Mouse (Mus musculus) layer of hippocampus, adult 18-20 months (tissue): ENCODE results near the gene Tuba3a. TPM values are rescaled to one million over a fixed set of nuclear protein-coding genes. Genes with fewer than 3 reads are reported as not detected.
"Not testable (repeated sequence)": the region's sequence is repeated elsewhere in the genome, so short reads cannot be mapped to it uniquely, and the experiment has no call there.

Experiments
- DNase-seq, 2 experiments: peaks; one replicate each; pipeline ENCODE4 v3.0.0; 2022; ENCODE audit warnings: low spot score in 2 of 2
- total RNA-seq, 2 experiments: library from RNA; stranded (reverse); gene quantifications; 2 replicates each; pipeline ENCODE4 v1.2.3; 2021

The Tuba3a gene
- total RNA-seq, 2 experiments from 2014 or later = not detected

DNA sequence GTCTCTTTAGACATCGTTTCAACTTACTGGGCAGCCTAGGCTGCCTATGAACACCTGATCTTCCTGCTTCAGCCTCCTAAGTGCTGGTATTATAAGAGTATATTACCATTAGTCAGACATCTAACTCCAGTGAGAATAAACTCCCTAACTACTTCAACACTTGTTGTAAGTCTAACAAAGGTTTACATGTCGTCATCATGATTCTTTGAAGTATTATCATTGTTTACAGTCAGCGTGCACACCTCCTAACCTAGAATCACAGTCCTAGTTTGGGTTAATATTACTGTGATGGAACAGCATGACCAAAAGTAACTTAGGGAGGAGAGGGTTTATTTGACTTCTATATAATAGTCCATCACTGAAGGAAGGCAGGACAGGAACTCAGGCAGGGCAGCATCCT lies 18.4 kb downstream of the Tuba3a start:
- no peak for DNase-seq

DNA sequence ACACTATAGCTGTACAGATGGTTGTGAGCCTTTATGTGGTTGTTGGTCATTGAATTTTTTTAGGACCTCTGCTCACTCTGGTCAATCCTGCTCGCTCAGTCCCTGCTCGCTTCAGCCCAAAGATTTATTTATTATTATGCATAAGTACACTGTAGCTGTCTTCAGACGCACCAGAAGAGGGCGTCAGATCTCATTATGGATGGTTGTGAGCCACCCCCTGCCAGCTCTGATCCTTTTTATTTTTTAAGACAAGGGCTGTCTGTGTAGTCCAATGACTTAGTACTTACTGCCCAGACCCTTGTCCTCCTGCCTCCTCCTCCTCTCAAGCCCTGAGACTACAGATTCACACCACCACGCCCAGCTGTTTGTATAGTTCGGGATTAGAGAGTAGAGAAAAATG lies 19.2 kb downstream of the Tuba3a start:
- DNase-seq = not testable (repeated sequence)

DNA sequence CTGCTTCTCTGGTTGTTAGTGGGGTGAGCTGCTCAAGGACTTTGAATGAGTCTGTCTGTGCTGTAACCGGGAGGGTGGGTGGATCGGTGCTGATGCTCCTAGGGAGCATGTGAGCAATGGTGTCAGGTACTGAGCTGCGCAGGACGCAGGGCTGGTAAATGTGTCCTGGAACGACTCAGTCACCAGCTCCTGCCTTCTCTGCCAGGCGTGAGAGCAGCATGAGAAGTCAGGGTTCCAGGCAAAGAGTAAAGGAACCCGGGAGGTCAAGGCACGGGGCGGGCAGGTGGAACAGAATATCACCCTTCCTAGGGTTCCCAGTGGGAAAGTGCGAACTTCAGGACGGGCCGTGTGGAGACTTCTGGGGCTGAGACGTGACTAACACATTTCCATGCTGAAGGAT lies 19.8 kb downstream of the Tuba3a start:
- no peak for DNase-seq

DNA sequence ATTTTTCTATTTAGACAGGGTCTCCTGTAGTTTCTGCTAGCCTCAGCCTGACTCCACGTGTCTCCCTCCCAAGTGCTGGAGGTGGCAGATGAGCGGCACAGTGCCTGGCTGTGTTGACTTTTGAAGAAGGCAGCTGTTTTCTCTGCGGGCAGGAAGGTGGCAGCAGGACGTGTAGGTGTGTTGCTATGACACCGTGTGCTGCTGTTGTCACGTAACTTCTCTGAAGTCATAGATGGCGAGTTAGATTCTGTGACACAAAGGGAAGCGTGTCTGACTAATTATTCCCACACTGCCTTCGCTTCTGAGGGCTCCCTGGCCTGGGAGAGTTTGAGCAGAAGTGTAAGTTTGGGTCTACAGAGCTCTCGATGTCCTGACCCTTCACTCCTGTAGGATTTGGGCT lies 20.6 kb downstream of the Tuba3a start:
- DNase-seq = peak in 1 of 2 experiments; percentile 26

DNA sequence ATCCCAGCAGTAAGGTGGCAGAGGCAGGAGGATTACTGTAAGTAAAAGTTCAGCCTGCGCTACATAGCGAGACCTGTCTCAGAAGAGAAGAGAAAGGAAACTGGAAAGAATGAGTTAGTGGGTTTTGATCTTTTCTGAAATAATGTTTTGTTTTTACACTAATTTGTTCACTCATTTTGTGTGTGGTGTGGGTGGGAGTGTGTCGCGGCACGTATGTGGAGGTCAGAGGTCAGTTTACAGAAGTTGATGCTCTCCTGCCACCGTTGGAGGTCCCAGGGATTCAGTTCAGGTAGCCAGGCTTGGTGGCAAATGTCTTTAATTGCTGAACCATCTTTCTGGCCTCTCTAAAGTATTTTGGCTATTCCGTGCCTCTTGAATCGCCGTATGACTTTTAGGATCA lies 21.6 kb downstream of the Tuba3a start:
- DNase-seq = no peak

DNA sequence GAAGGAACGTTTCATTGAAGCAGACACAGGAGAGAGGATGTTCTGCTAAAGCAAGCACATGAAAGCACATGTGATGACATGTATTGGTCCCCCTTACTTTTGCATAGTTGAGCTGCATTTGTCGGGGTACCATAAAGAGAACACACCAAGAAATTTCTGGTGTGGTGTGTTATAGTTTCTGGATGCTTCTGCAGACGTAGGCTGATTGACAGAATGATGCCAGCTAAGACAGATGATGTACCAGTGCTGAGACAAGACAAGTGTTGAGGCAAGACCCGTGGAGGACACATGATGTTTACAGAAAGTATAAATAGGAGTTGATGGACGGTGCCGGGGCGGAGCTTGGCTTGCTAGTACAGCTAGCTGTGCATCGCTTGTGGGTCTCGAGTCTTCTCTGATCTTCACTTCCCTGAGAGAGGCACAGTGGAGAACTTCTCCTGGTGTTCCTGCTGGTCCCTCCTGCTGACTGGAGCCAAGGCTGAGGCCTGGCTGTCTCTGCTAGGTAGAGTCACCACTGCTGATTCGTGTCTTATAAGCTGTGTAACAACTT lies 25.8 kb downstream of the Tuba3a start:
- DNase-seq = no peak

DNA sequence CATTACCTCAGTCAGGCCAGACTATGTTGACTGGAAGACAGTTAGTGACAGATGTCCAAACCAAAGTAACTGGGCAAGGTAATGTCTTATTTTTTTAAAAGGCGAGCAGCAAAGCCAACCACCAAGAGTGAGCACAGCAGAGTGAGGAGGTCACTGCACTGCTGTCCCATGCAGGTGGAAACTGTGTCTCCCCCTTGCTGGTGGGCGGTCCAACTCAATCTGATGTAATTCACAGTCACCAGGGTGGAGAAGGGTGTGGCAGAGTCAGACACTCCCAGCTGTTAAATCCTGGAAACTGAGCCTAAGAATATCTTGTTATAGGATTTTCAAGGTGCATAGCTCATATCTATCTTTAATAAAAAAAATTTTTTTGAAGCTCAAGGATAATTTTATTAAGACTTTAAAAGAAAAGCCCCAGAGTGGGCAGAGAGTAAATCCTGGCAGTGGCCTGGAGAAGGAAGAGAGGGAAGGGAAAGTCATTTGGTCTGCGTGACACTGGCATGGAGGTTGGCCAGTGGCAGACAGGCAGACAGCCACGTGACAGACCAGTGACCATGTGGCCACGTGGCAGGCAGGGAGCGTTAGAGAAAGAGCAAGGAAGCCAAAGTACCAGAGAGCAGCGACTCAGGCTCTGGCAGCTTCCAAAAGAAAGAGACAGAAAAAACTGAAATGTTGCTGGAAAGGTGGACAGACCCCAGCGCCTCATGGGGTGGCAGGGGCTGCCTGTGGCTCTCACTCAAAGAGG lies 29.4 kb downstream of the Tuba3a start:
- DNase-seq = no peak

DNA sequence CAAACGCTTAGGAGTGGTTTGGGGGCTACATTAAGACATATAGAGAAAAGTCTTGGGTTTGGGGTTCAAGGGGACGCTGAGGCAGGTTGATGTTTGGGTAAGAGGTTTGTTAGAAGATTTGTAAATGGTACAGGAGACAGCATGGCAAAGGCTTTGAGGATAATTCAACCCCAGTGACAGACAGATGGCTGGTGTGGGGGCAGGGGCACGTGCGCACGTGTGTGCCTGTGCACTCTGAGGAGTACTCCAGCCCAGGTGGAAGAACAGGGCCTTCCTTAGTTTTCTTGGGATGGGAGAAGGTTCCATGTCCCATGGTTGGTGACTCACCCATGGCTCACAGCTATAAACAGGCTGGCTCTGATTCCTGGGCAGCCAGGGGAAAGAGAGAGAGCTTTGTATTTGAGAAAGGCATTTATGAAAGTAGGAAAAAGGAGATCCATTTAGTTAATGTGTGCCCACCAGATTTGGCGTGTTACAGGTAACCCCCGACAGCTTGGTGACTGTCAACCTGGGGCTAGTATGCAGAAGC lies 30.3 kb downstream of the Tuba3a start:
- DNase-seq = no peak

DNA sequence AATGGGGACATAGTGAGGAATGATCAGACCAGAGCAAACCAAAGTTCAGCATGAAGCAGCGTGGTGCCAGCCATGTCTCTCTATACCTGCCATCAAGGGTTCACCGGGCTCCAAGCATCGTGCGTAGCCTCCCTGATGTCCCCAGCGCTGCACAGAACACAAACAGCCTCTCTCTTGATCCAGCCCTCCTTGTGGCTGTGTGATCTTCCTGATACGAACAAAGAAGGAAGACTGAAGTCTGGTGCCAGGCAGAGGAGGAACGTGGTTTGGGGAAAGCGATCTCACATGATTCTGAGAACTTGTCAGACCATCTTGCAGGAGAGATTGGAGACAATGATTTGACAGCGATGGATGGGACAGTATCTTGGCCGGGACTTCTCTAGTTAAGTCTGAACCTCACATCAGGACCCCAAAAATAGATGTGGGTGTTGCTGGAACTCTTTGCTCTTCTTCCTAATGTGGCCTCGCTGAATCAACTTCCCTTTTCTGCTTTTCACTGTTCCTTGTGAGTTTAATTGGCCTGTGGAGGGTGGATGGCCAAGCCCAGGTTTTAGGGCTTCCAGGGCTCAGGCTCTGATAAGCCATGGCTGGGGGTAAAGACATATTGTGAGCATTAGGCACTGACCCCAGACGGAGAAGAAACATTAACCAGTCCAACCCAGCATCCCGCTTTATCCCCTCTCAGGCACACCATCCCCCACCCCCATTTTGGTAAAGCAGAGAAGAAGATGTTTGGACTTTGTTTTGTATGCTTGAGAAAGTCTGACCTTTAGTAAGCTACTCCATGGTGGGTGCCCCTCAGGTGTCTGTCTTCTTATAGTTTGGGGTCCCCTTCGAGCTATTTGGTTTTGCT lies 31.8 kb downstream of the Tuba3a start:
- no peak for DNase-seq

DNA sequence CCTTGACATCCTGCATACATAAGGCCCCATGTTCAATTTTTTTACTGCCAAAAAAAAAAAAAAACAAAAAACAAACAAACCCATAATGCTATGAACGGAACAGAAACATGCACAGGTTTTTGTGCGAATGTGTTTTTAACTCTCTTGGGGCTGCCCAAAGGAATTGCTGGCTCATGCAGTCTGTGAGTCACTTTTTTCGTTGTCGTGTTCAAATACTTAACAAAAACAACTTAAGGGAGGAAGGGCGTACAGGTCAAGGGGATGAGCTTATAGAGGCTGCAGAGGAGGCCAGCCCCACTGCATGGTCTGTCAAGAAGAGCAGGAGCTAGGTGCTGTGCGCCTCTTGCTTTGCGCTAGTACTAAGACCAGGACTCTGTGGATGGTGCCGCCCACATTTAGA lies 33.1 kb downstream of the Tuba3a start:
- no peak for DNase-seq

DNA sequence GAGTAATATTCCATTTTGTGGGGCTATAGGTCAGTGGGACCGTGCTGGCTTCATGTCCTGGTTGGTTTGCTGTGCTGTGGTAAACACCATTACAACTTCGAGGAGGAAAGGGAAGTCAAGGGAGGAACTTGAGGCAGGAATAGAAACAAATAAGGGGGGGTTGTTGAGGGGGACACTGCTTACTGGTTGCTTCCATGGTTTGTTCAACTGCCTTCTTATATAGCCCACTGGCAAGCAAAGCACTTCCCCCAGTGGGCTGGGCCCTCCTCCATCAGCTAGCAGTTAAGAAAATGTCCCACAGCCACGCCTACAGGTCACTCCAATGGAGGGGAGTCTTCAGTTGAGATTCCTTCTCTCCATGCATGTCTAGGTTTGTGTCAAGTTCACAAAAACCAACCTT lies 33.6 kb downstream of the Tuba3a start:
- DNase-seq = no peak

DNA sequence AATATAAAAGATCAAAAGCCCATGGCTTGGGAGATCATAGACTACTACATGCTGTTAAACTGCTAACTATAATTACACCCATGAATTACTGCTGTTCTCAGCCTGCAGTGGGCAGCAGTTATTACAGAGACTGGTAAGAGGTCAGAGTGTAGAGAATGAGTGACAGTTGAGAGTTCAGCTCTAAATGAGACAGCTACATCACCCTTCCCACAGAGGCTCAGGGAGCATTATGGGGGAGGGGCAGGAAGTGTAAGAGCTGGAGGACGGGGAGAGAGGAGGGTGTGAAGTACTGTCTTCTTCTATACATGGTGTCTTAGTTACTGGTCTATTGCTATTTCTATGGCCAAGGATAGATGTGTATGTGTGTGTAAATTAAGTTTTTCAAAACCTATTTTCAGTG lies 41.3 kb downstream of the Tuba3a start:
- DNase-seq = no peak

DNA sequence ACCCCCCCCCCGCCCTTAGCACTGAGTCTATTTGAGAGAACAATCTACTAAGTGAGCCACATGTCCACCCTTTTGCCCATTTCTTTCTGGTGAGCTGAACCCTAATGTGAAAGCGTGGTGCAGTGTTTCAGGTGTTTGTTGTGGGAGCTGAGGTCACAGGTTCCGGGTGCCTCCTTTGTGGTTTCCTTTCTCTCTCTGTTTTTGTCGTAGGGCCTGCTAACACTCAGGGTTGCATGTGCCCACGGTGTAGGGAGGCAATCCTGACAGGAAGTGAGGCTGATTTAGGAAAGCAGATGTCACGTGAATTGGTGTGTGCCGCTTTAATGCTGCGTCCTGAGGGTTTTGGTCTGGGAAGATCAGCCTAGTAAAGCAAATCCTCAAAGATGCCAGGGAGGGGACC lies 44.3 kb downstream of the Tuba3a start:
- no peak for DNase-seq

DNA sequence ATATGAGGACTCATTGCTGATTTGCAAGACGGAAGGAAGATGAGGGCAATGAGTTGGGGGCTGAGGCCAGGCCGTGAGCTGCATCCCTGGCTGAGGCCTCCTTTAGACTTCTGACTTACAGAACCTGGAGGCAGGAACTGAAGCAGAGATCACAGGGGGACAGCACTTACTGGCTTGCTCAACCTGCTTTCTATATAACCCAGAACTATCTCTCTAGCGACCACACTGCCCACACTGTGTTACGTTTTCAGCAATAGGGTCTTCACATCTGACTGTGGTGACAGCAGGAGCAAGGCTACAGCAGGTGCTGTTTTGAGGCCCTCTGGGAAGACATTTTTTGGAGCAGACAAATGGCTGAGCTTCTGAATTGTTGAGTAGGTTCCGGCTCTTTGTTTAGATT lies 45.2 kb downstream of the Tuba3a start:
- no peak for DNase-seq

DNA sequence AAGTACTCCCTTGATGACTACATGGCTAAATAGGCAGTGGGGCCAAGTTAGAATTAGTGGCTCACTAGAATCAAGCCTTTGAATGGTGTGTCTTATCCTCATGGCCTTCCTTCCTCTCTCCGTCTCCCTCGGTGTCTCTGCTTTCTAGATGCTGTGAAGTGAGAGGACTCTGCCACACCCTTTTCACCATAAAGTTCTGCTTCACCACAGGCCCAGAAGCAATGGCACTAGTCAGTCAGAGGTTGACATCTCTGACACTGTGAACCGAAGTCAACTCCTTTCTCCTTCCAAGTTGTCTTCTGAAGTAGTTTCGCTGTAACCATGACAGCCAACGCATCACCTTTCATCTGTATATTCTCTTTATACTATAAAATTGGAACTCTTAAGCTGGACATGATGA lies 46.3 kb downstream of the Tuba3a start:
- DNase-seq = no peak

DNA sequence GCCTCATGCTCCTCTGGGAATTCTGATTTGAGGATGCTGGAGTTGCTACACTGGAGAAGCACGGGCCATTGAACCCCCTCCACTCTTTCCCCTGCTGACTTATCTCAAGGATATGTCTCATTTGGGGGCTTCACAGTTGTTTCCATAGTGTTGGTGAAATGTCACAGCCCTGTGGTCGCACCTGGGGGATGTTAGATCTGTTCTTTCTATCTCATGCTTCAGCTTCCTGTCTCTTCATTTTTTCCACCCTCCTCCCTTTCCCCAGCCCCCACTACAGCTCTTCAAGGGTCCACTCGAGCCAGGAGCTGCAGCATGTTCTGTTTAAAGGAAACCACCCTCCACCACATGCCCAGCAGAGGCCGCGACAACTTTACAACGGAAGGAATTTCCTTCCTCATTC lies 47.4 kb downstream of the Tuba3a start:
- no peak for DNase-seq

DNA sequence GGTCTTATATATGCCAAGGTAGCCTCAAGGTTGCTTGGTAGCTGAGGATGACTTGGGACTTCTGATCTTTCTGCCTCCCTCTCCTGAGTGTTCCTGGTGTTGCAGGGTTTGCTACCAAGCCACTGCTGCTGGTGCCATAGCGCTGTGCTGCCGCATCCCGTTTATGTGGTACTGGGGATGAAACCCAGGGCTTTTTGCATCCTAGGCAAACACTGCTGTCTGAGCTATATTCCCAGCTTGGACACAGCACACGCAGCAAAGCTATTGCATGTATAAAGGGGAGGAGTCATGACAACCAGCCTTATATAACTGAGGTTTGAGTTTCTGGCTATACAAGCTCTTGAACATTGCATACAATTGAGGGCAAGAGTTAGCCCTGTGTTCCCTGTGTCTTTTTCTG lies 48.4 kb downstream of the Tuba3a start:
- DNase-seq = no peak

DNA sequence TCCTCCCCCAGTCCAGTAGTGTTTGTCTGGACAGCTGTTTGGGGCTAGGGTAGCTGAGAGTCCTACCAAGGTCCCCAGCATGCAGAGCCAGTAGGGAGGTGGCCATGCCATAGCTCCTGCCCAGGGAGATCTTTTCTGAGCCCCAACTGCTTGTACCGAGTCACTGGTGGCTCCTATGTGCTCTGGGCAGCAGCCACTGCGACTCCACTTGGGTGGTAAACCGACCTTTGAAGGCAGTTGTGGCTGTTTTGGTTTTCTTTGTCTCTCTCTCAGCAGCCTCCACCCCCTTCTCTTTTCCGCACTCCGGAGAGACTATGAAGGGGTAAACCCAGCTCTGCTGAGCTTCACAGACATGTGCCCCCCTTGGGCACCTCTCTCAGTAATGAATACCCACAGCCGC lies 49.1 kb downstream of the Tuba3a start, which contains the start of gene Cd27:
Gene Cd27, minus strand, starts transcription at position 229 of the 400 bp plus-strand sequence.
- no peak for DNase-seq

DNA sequence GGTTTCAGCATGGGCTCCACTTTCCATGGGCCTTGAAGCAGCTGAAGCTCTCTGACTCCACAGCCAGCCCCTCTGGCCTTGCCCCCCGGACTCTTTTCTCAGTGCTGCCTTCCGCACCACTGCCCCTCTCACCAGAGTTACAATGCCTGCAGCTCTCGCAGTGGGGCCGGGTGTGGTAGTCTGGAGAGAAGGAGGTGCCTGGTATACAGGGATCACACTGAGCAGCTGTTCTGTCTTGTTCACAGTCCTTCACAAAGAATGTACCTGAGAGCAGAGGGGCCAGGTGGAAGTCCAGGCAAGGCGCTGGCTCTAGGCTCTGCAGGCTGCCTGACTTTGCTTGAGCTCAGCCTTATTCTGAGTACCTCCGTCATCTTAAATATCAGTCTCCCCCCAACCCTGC lies 49.5 kb downstream of the Tuba3a start:
- no peak for DNase-seq

DNA sequence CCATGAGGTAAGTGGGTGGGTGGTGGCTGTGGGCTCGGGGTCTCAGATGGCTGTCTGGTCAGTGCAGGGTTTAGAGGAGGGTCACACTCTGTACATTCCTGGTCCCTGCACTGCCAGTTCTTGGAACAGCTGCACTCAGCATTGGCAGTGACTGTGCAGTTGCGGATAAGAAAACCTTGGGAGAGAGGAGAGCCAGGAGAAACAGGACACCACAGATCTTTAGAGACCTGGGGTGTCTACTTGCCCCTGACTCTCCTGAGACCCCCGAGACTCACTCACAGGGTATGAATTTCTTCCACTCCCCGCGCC lies 51.4 kb downstream of the Tuba3a start:
- no peak for DNase-seq

DNA sequence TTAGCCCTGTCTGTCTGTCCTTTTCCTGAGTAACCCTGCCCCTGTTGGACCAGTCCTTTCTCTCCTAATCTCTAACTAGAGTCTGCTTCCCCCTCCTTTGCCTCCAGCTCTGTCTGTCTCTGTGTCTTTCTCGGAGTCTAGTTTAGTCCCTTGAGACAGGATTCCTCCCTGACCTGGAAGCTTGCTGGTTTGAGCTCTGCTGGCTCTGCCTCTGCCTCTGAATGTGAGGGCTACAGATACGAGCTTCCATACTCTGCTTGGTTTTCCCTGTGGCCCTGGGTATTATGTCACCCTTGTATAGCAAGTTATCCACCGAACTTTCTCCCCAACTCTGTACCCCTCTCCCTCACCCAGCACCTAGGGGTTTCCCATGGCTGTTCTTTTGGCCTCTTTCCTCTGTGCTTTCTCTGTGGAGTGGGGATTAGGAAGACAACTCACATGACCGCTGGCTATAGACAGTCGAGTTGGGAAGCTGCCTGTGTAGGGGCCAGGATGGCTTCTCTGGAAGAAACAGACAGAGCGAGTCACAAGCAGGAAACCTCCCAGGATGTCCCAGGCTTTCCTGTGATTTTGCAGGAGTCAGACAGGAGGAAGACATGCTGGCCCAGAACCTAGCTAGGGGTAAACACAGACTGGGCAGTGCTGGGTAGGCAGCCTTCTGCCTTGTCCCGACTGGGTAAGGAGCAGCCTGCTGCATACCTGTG lies 51.9 kb downstream of the Tuba3a start:
- no peak for DNase-seq

DNA sequence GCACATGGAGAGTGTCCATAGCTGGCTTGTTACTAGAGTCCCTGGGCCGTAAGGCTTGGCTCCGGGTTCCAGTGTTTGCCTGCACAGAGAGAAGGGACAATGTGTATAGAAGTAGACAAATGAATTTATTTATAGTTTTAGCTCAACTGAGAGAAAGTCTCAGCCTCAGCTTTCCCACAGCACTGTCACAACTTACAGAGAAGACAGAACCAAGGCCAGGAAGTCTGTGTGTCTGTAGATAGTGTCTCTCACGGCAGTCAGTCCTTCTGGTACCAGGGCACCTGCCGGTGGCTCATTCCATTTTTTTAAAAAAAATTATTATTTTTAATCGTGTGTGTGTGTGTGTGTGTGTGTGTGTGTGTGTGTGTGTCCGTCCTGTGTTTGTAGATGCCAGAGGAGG lies 53.3 kb downstream of the Tuba3a start:
- no peak for DNase-seq
